Mouse (Mus musculus) kidney, postnatal 0 days (tissue): Measurements from ENCODE around the gene Psip1. TPM values are rescaled to one million over a fixed set of nuclear protein-coding genes. Genes with fewer than 3 reads are reported as not detected.
A peak's percentile ranks its signal among the peaks of the same experiment; 100 is the strongest.
"Not testable (repeated sequence)": the region's sequence is repeated elsewhere in the genome, so short reads cannot be mapped to it uniquely, and the experiment has no call there.

Source experiments
- ATAC-seq: fragments of 200-750 bp; cut with Nextera tagmentation; replicated peaks from 2 replicates; pipeline ENCODE4 v1.8.0; 2017; ENCODE audit warnings: low read depth, moderate number of reproducible peaks, moderate TSS enrichment, moderate library complexity; ENCODE audit not compliant: low FRiP score
- DNase-seq: peaks from one replicate; pipeline ENCODE4 v3.0.0-alpha.2; 2016; ENCODE audit warnings: low spot score
- H3K27ac ChIP-seq: fragments of 300-500 bp; sonication (generic); 2 replicates; pipeline ENCODE4 v1.5.1; 2014; ENCODE audit warnings: mild to moderate bottlenecking
- H3K27me3 ChIP-seq: fragments of 300-500 bp; sonication (generic); 2 replicates; pipeline ENCODE4 v1.6.1; 2014; ENCODE audit warnings: low read length, mixed read lengths; ENCODE audit not compliant: insufficient read depth
- H3K36me3 ChIP-seq: fragments of 300-500 bp; sonication (generic); 2 replicates; pipeline ENCODE4 v1.6.1; 2014; ENCODE audit warnings: low read length, mixed read lengths; ENCODE audit not compliant: insufficient read depth
- H3K4me1 ChIP-seq: fragments of 300-500 bp; sonication (generic); replicated peaks from 2 replicates; pipeline ENCODE4 v1.6.1; 2014; ENCODE audit warnings: antibody characterized with exemption, low read length, mixed read lengths; ENCODE audit not compliant: insufficient read depth
- H3K4me2 ChIP-seq: fragments of 300-500 bp; sonication (generic); 2 replicates; pipeline ENCODE4 v1.6.1; 2014; ENCODE audit warnings: mild to moderate bottlenecking, low read length, moderate library complexity, mixed read lengths
- H3K4me3 ChIP-seq: fragments of 300-500 bp; sonication (generic); replicated peaks from 2 replicates; pipeline ENCODE4 v1.5.1; 2014; ENCODE audit warnings: low read depth, low read length
- H3K9ac ChIP-seq: fragments of 300-500 bp; sonication (generic); 2 replicates; pipeline ENCODE4 v1.6.1; 2014; ENCODE audit warnings: low read depth, low read length
- H3K9me3 ChIP-seq: fragments of 300-500 bp; sonication (generic); replicated peaks from 2 replicates; pipeline ENCODE4 v1.6.1; 2016; ENCODE audit warnings: low read length, inconsistent platforms, mixed read lengths
- CTCF ChIP-seq: IDR thresholded peaks from 2 replicates; pipeline ENCODE4 v1.5.1; 2016; ENCODE audit warnings: antibody characterized with exemption, low read depth, mild to moderate bottlenecking, moderate library complexity
- WGBS: fragments of 180-500 bp; shearing (Covaris S2); extraction: QIAGEN DNeasy Blood & Tissue Kit; methylation state at CpG from one replicate; pipeline ENCODE4 v1.1.7; 2014; 5-methylcytosine and 5-hydroxymethylcytosine counted together
- polyA plus RNA-seq: library from polyadenylated mRNA; unstranded; fragments of >200 nt; fragmentation: Nextera tagmentation; extraction: Ambion mirVana; gene quantifications from 2 replicates; pipeline ENCODE4 v1.2.1, GENCODE M21; 2015

The Psip1 gene
- polyA plus RNA-seq: 104 and 105 TPM in 2 replicates

GRCm38 (mm10) chr4:83486117-83486901 is at the start of gene Psip1:
Gene Psip1 (minus strand): TSS chr4:83486459.
- peak within 1 kb of the TSS; percentile 72 for H3K4me2 ChIP-seq
- H3K4me3 ChIP-seq: peak within 1 kb of the TSS; percentile 92
- H3K36me3 ChIP-seq: peaks cover 11% of the 10 kb centered on the region
- WGBS: under 1% methylated on average over 70 of the region's 86 CpGs
- H3K27me3 ChIP-seq: no peaks in the 10 kb centered on the region
- DNase-seq: peak; percentile 88
- peak; percentile 44; the same call in 1 of the 2 replicates for TF ChIP-seq CTCF
- ATAC-seq: peak; percentile 95
- H3K9ac ChIP-seq: peak within 1 kb of the TSS; percentile 94
- peak within 1 kb of the TSS; percentile 93 for H3K27ac ChIP-seq
- H3K4me1 ChIP-seq: 0 out of 2 replicates have a peak, but pooled peaks cover 4% of the 10 kb centered on the region
- no peaks in the 10 kb centered on the region for H3K9me3 ChIP-seq

- no peaks in the 10 kb centered on the region for H3K27me3 ChIP-seq
- TF ChIP-seq CTCF: no peak
- H3K4me1 ChIP-seq: no peaks in the 10 kb centered on the region
- no peak overlapping the region for H3K4me2 ChIP-seq
- H3K27ac ChIP-seq: no peak overlapping the region
- H3K36me3 ChIP-seq: no peaks in the 10 kb centered on the region
- no peak for ATAC-seq
- no peak for DNase-seq
- WGBS: 46% methylated on average over 7 of the region's 7 CpGs
- H3K9me3 ChIP-seq: no peaks in the 10 kb centered on the region
- no peak overlapping the region for H3K9ac ChIP-seq
- H3K4me3 ChIP-seq: no peak overlapping the region
Observed at GRCm38 (mm10) chr4:83534024-83534423, 47.8 kb upstream of the Psip1 start.

GRCm38 (mm10) chr4:83533168-83533911 is 47.1 kb upstream of the Psip1 start:
- H3K4me3 ChIP-seq: no peak overlapping the region
- H3K9ac ChIP-seq: no peak overlapping the region
- no peak overlapping the region for H3K4me2 ChIP-seq
- no peaks in the 10 kb centered on the region for H3K27me3 ChIP-seq
- no peak for DNase-seq
- H3K27ac ChIP-seq: no peak overlapping the region
- no peaks in the 10 kb centered on the region for H3K4me1 ChIP-seq
- H3K9me3 ChIP-seq: no peaks in the 10 kb centered on the region
- 66% methylated on average over 9 of the region's 9 CpGs for WGBS
- TF ChIP-seq CTCF: peak; percentile 33; the same call in 1 of the 2 replicates
- ATAC-seq: no peak
- no peaks in the 10 kb centered on the region for H3K36me3 ChIP-seq

GRCm38 (mm10) chr4:83530060-83530459 is 43.8 kb upstream of the Psip1 start:
- ATAC-seq, H3K9me3 ChIP-seq, H3K27me3 ChIP-seq, H3K4me3 ChIP-seq, H3K4me1 ChIP-seq, DNase-seq, H3K36me3 ChIP-seq, H3K4me2 ChIP-seq, H3K27ac ChIP-seq, H3K9ac ChIP-seq: not testable (repeated sequence)
- WGBS: 90% methylated on average over 4 of the region's 4 CpGs
- 0 out of 2 replicates have a peak, but pooled peaks have one; percentile 23 for TF ChIP-seq CTCF

- Histone ChIP-seq H3K36me3 (no peaks in the 10 kb centered on the region), H3K4me1 (peaks cover 8% of the 10 kb centered on the region; the same call in 1 of the 2 replicates), H3K4me3 (no peak overlapping the region), H3K4me2 (no peak overlapping the region), H3K27me3 (no peaks in the 10 kb centered on the region), H3K9me3 (no peaks in the 10 kb centered on the region), H3K9ac (no peak overlapping the region), H3K27ac (no peak overlapping the region)
- ATAC-seq (no peak), DNase-seq (peak; percentile 21)
- peak; percentile 50; the same call in 1 of the 2 replicates for TF ChIP-seq CTCF
Observed at GRCm38 (mm10) chr4:83527921-83528320, 41.7 kb upstream of the Psip1 start.

- ATAC-seq (no peak), DNase-seq (no peak)
- H3K9ac ChIP-seq: no peak overlapping the region
- 44% methylated on average over 6 of the region's 6 CpGs for WGBS
- H3K27me3 ChIP-seq: no peaks in the 10 kb centered on the region
- H3K36me3 ChIP-seq: no peaks in the 10 kb centered on the region
- H3K9me3 ChIP-seq: no peaks in the 10 kb centered on the region
- TF ChIP-seq CTCF: no peak
- H3K4me2 ChIP-seq: no peak overlapping the region
- H3K4me3 ChIP-seq: no peak overlapping the region
- H3K27ac ChIP-seq: no peak overlapping the region
- peaks cover 8% of the 10 kb centered on the region; the same call in 1 of the 2 replicates for H3K4me1 ChIP-seq
Observed at GRCm38 (mm10) chr4:83526988-83527334, 40.7 kb upstream of the Psip1 start.
